Mouse (Mus musculus) CH12.LX (cell line): ENCODE data around the gene Dnajc9.

ENCODE experiments used
- CHD1 ChIP-seq: IDR thresholded peaks from 2 replicates; pipeline ENCODE4 v1.6.1; 2012; ENCODE audit warnings: low read depth, low read length, improper control_type of control experiment, inconsistent platforms
- CTCF ChIP-seq, 2 experiments: IDR thresholded peaks in 1 of 2; conservative IDR thresholded peaks in 1 of 2; 2 replicates each; pipeline ENCODE4 v1.5.1; 2011 to 2012; ENCODE audit warnings: low read depth in 2 of 2, low read length in 2 of 2, improper control_type of control experiment in 1 of 2, inconsistent platforms in 1 of 2, mild to moderate bottlenecking in 1 of 2, moderate library complexity in 1 of 2
- EP300 ChIP-seq: IDR thresholded peaks from 2 replicates; pipeline ENCODE4 v1.6.1; 2011; ENCODE audit warnings: low read length, improper control_type of control experiment
- IRF4 ChIP-seq: IDR thresholded peaks from 2 replicates; pipeline ENCODE4 v1.6.1; 2014; ENCODE audit warnings: low read depth, mild to moderate bottlenecking, inconsistent platforms, low read length, improper control_type of control experiment
- POLR2A ChIP-seq: IDR thresholded peaks from 2 replicates; pipeline ENCODE4 v1.6.1; 2011; ENCODE audit warnings: low read depth, mild to moderate bottlenecking, improper control_type of control experiment, low read length
- POLR2AphosphoS2 ChIP-seq: IDR thresholded peaks from 2 replicates; pipeline ENCODE4 v1.6.1; 2011; ENCODE audit warnings: low read depth, low read length, improper control_type of control experiment
- SIN3A ChIP-seq: IDR thresholded peaks from 2 replicates; pipeline ENCODE4 v1.6.1; 2012; ENCODE audit warnings: low read length, improper control_type of control experiment, inconsistent platforms
- USF2 ChIP-seq: conservative IDR thresholded peaks from 2 replicates; pipeline ENCODE4 v1.6.1; 2011; ENCODE audit warnings: low read depth, low read length, improper control_type of control experiment

DNA sequence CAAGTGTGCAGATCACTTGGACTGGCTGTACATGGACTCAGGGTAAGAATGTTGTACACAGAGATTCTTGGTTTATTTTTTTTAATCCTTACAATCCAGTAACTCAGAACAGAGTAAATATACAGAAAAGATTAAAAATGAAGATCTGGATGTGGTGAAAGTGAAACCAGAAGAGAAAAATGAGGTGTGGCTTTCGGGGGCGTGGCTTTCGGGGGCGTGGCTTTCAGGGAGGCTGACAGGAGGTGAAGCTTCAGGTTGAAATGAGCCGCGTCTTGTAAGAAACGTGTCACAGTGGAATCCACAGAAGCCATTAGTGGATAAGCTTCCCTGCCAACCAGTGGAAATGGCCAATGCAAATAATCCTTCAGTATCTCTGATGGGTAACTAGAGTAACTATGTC lies 47.8 kb downstream of the Dnajc9 start:
- TF ChIP-seq CTCF (conservative IDR thresholded peaks at IDR 0.05 in 1 of 2, IDR thresholded peaks at IDR 0.05 in 1 of 2; ENCODE audit: low read depth in 2 of 2, low read length in 2 of 2) (no peak), IRF4 (0 out of 2 replicates have a peak, but pooled peaks have one; percentile 16), USF2 (no peak), CHD1 (no peak), POLR2A (no peak), POLR2AphosphoS2 (no peak), EP300 (no peak), SIN3A (0 out of 2 replicates have a peak, but pooled peaks have one; percentile 28)
